Mouse (Mus musculus): ENCODE data around the gene Sgtb. TPM values are rescaled to one million over a fixed set of nuclear protein-coding genes. Genes with fewer than 3 reads are reported as not detected.
A peak's percentile ranks its signal among the peaks of the same experiment; 100 is the strongest.

Gene Sgtb
- polyA plus RNA-seq (2015; fragmentation: Nextera tagmentation; extraction: Ambion mirVana) = 32.5 and 34.0 TPM in 2 replicates

DNA sequence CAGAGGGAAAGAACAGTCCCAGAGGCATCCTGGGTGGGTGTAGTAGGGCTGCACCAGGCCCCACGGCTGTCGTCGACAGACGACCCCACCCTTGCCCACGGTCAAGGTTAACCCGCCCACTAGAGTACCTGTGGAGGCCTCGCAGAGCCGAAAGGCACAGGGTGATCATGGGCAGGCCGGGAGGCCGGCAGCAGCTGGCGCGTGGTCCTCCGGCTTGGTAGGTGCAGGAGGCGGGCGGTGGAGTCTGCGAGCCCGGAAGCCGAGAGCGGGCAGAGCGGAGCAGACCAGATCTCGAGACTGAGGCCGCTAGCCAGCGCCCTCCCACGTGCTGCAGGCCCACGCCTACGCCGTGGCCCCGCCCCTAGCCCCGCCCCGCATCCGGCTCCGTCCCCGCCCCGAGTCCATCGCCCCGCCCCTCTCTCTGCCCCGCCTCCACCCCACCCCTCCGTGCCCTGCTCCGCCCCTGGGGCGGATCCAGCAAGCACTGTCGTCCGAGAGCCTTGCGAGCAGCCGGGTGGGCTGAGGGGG, at the start of gene Sgtb, which contains the start of gene Nln:
Sgtb (plus strand) TSS at position 454 of the 528 bp plus-strand sequence.
Nln (minus strand) TSS at position 327 of the 528 bp plus-strand sequence.
- H3K4me1 ChIP-seq (ENCODE audit: control insufficient read depth, insufficient read depth, low read depth, low read length) = peaks cover 13% of the 10 kb centered on the region
- H3K27me3 ChIP-seq (replicated peaks; ENCODE audit: control insufficient read depth, insufficient read depth, low read length) = no peaks in the 10 kb centered on the region
- WGBS = 0% methylated on average over 18 of the region's 44 CpGs
- peak within 1 kb of the TSS; percentile 86 for H3K27ac ChIP-seq (ENCODE audit: low read depth, low read length)
- H3K4me3 ChIP-seq (ENCODE audit: low read length) = peak within 1 kb of the TSS; percentile 82
- H3K4me2 ChIP-seq (ENCODE audit: low read length) = peak within 1 kb of the TSS; percentile 88
- H3K36me3 ChIP-seq (ENCODE audit: control insufficient read depth, insufficient read depth, low read length) = peaks cover 2% of the 10 kb centered on the region; the same call in 1 of the 2 replicates
- ATAC-seq = peak; percentile 96
- H3K9me3 ChIP-seq (ENCODE audit: control insufficient read depth, low read length) = no peaks in the 10 kb centered on the region
- peak within 1 kb of the TSS; percentile 83 for H3K9ac ChIP-seq (ENCODE audit: low read depth, low read length)

DNA sequence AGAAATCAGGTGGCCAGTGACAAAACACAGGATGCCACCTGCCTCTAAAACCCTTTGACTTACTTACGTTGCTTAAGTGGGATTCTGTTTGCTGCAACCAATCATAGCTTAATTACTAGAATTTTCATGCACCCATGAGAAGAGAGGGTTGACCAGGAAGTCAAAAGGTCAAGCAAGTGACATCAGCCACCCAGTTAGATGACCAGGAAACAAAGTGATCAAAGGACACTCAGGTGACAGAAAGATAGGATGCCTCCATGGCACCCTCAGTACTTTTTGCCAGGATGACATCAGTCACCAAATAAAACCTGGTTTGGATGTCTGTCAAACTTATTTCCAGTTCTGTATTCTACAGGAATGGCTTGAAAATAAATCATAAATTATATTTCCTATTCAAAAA, 49.3 kb upstream of the Sgtb start:
- Histone ChIP-seq H3K4me1 (ENCODE audit: control insufficient read depth, insufficient read depth, low read depth, low read length) (no peaks in the 10 kb centered on the region), H3K4me2 (ENCODE audit: low read length) (no peak overlapping the region), H3K36me3 (ENCODE audit: control insufficient read depth, insufficient read depth, low read length) (peaks cover 22% of the 10 kb centered on the region), H3K9ac (ENCODE audit: low read depth, low read length) (no peak overlapping the region), H3K27ac (ENCODE audit: low read depth, low read length) (no peak overlapping the region), H3K9me3 (ENCODE audit: control insufficient read depth, low read length) (no peaks in the 10 kb centered on the region), H3K27me3 (replicated peaks; ENCODE audit: control insufficient read depth, insufficient read depth, low read length) (no peaks in the 10 kb centered on the region), H3K4me3 (ENCODE audit: low read length) (no peak overlapping the region)
- WGBS = 72% methylated on average over 1 of the region's 1 CpGs
- ATAC-seq = no peak

DNA sequence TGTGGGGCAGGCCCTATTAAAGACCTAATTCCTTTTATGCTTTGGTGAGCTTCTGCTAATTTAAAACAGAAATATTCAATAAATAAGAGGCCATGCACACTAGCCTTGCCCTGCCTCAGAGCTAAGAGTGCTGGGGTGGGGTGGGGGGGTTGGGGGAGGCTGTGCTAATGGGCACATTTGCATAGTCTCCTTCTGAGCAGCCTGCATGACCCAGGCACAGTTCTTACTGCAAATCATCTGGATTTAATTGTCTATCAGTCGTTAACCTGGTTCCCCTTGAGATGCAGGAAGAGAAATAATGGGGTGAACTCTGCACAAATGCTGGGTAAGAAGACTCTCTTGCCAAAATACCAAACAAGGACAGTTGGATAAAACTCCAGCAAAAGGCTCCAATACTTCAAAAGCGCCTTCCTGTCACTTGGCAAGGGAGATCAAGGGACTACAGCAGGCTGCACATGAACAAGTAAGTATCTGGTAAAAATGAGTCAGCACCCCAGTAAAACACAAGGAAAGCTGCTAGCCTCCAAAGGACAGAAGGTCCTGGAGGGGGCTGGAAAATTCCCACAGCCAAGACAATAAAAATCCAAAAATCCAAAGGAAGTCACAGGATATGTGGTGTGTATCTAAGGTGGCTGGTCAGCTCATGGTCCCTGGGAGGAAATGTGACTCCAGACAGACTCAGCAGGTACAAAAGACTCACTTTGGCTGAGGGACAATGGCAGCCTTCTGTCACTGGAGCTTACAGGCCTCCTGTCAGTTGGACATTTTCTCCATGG, 47.4 kb upstream of the Sgtb start:
- H3K9me3 ChIP-seq (ENCODE audit: control insufficient read depth, low read length) = no peaks in the 10 kb centered on the region
- ATAC-seq = no peak
- no peaks in the 10 kb centered on the region for H3K4me1 ChIP-seq (ENCODE audit: control insufficient read depth, insufficient read depth, low read depth, low read length)
- no peak overlapping the region for H3K9ac ChIP-seq (ENCODE audit: low read depth, low read length)
- no peak overlapping the region for H3K4me2 ChIP-seq (ENCODE audit: low read length)
- no peak overlapping the region for H3K27ac ChIP-seq (ENCODE audit: low read depth, low read length)
- H3K36me3 ChIP-seq (ENCODE audit: control insufficient read depth, insufficient read depth, low read length) = peaks cover 19% of the 10 kb centered on the region
- H3K27me3 ChIP-seq (replicated peaks; ENCODE audit: control insufficient read depth, insufficient read depth, low read length) = no peaks in the 10 kb centered on the region
- 64% methylated on average over 2 of the region's 2 CpGs for WGBS
- H3K4me3 ChIP-seq (ENCODE audit: low read length) = no peak overlapping the region

DNA sequence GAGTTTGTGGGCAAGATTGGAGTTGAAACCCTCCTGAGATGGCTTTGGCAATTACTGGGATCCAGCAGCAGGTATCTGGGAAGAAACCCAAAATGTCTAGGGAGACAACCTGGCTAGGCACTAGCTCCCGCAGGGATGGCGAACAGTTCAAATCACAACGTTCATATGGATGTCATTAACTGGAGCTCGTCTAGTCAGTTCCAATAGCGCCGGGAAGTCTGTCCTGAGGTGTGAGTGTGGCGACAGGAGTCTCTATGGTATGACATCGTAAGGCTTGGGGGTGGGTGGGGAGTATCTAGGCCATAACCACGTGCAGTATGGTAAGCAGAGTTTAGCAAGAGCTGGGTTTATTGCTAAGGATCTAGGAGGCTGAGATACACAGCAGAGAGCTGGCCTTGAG, 46.5 kb upstream of the Sgtb start:
- no peak overlapping the region for H3K27ac ChIP-seq (ENCODE audit: low read depth, low read length)
- WGBS = 76% methylated on average over 9 of the region's 9 CpGs
- H3K36me3 ChIP-seq (ENCODE audit: control insufficient read depth, insufficient read depth, low read length) = peaks cover 19% of the 10 kb centered on the region
- H3K4me2 ChIP-seq (ENCODE audit: low read length) = no peak overlapping the region
- H3K4me3 ChIP-seq (ENCODE audit: low read length) = no peak overlapping the region
- no peak overlapping the region for H3K9ac ChIP-seq (ENCODE audit: low read depth, low read length)
- no peaks in the 10 kb centered on the region for H3K9me3 ChIP-seq (ENCODE audit: control insufficient read depth, low read length)
- ATAC-seq = no peak
- H3K4me1 ChIP-seq (ENCODE audit: control insufficient read depth, insufficient read depth, low read depth, low read length) = no peaks in the 10 kb centered on the region
- no peaks in the 10 kb centered on the region for H3K27me3 ChIP-seq (replicated peaks; ENCODE audit: control insufficient read depth, insufficient read depth, low read length)

DNA sequence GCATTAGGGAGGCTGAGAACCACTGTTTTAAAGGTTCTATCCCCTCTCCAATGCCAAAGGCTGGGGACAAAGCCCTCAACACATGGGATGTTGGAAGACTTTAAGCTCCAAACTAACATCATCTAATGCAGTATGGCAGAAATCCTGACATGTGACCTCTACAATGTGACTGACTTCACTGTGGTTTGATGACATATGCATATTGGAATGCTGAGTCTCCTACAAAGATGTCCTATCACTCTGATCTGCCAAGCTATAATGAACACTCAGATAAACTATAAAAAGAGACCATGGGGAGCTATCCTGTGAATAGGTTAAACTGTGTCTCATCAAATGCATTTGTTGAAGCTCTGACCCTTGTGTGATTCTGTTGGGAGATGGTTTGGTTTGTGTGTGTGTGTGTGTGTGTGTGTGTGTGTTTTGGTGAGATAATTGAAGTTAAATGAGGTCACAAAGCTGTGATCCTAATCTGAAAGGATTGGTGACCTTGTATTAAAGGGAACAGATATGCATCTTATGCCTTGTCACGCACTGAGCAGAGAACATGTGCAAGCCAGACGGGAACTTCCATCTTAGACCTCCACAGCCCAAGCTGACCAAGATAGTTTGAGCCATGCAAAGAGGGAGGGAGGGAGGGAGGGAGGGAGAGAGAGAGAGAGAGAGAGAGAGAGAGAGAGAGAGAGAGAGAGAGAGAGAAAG, 43.7 kb upstream of the Sgtb start:
- Histone ChIP-seq H3K4me3 (ENCODE audit: low read length) (no peak overlapping the region), H3K4me1 (ENCODE audit: control insufficient read depth, insufficient read depth, low read depth, low read length) (no peaks in the 10 kb centered on the region), H3K9me3 (ENCODE audit: control insufficient read depth, low read length) (no peaks in the 10 kb centered on the region), H3K4me2 (ENCODE audit: low read length) (no peak overlapping the region), H3K27me3 (replicated peaks; ENCODE audit: control insufficient read depth, insufficient read depth, low read length) (no peaks in the 10 kb centered on the region), H3K36me3 (ENCODE audit: control insufficient read depth, insufficient read depth, low read length) (peaks cover 19% of the 10 kb centered on the region), H3K27ac (ENCODE audit: low read depth, low read length) (no peak overlapping the region), H3K9ac (ENCODE audit: low read depth, low read length) (no peak overlapping the region)
- 73% methylated on average over 2 of the region's 2 CpGs for WGBS
- no peak for ATAC-seq

DNA sequence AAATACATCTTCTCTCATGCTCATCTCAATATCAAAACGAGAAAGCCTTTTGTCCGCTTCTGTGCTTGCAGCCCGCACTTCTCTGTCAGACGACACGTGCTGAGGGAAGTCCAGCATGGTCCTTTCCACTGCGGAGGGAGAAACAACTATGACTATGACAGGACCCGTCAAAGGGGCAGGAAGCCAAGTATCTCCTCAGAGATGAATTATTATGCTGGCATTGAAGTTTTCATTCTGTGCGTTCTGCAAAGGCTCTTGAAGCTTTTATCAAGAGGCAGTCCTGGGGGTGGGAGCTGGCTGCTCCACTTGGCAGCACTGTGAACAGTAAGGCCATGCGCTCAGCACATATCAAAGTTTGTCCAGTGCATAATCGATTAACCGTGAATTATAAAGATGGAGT, 40.3 kb upstream of the Sgtb start:
- Histone ChIP-seq H3K4me3 (ENCODE audit: low read length) (no peak overlapping the region), H3K9me3 (ENCODE audit: control insufficient read depth, low read length) (no peaks in the 10 kb centered on the region), H3K27me3 (replicated peaks; ENCODE audit: control insufficient read depth, insufficient read depth, low read length) (no peaks in the 10 kb centered on the region), H3K4me2 (ENCODE audit: low read length) (no peak overlapping the region), H3K9ac (ENCODE audit: low read depth, low read length) (no peak overlapping the region), H3K36me3 (ENCODE audit: control insufficient read depth, insufficient read depth, low read length) (peaks cover 18% of the 10 kb centered on the region), H3K27ac (ENCODE audit: low read depth, low read length) (no peak overlapping the region), H3K4me1 (ENCODE audit: control insufficient read depth, insufficient read depth, low read depth, low read length) (no peaks in the 10 kb centered on the region)
- no peak for ATAC-seq
- WGBS = 82% methylated on average over 11 of the region's 11 CpGs

DNA sequence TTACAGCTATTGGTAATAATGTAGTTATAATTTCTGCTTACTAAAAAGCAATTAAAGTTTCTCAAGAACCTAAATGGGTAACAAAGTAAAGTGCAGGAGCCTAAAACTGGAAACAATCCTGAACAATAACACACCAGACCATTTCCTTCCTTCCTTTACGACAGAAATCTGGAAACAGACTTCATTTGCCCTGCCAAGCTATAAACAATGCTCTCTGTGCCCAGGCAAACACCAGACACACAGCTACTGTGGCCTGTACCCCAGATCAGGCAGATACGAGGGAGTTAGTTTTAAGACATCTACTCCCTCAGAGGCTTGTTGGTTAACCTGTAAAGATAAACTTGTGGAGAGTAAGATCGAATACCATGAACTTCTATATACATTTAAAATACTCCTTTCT, 38.8 kb upstream of the Sgtb start:
- Histone ChIP-seq H3K4me1 (ENCODE audit: control insufficient read depth, insufficient read depth, low read depth, low read length) (no peaks in the 10 kb centered on the region), H3K9me3 (ENCODE audit: control insufficient read depth, low read length) (no peaks in the 10 kb centered on the region), H3K36me3 (ENCODE audit: control insufficient read depth, insufficient read depth, low read length) (peaks cover 18% of the 10 kb centered on the region), H3K27ac (ENCODE audit: low read depth, low read length) (no peak overlapping the region), H3K4me3 (ENCODE audit: low read length) (no peak overlapping the region), H3K4me2 (ENCODE audit: low read length) (no peak overlapping the region), H3K9ac (ENCODE audit: low read depth, low read length) (no peak overlapping the region), H3K27me3 (replicated peaks; ENCODE audit: control insufficient read depth, insufficient read depth, low read length) (no peaks in the 10 kb centered on the region)
- 76% methylated on average over 3 of the region's 3 CpGs for WGBS
- no peak for ATAC-seq

DNA sequence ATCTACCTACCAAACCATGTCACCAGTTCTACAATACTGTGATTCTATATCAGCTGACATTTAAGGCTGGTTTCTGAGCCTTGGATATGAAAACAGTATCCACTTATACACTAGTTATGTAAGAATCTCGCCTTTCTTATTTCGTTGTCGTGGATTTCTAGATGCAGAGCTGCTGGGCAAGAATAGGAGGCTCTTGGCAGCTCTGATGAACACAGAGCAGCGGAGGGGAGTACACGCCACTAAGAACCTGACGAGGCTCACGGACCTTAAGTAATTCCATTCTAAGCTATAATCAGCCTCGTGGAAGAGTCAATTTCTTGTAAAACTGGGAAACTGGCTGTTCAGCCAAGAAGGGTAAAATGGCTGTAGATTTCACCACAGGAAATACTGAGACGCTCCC, 37.2 kb upstream of the Sgtb start:
- ATAC-seq = no peak

DNA sequence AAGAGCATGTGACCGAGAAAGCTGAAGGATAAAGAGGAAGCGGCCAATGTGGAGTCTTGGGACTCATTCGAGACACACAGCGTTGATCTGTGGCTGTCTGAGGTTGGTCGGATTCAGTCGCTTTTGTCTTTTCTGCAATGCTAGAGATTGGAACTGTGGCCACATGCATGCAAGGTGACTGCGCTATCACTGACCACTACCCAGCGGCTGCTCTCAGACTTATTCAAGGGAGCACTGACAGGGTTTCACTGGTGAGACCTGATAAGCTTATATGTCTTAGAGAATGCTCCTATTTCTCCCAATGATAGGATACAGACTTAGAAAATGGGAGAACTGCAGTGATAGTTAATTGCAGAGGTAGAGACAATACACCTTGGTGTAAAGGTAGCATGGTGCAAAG, 35.3 kb upstream of the Sgtb start:
- Histone ChIP-seq H3K4me2 (ENCODE audit: low read length) (no peak overlapping the region), H3K27me3 (replicated peaks; ENCODE audit: control insufficient read depth, insufficient read depth, low read length) (no peaks in the 10 kb centered on the region), H3K36me3 (ENCODE audit: control insufficient read depth, insufficient read depth, low read length) (peaks cover 8% of the 10 kb centered on the region), H3K9ac (ENCODE audit: low read depth, low read length) (no peak overlapping the region), H3K4me3 (ENCODE audit: low read length) (no peak overlapping the region), H3K4me1 (ENCODE audit: control insufficient read depth, insufficient read depth, low read depth, low read length) (no peaks in the 10 kb centered on the region), H3K9me3 (ENCODE audit: control insufficient read depth, low read length) (no peaks in the 10 kb centered on the region), H3K27ac (ENCODE audit: low read depth, low read length) (no peak overlapping the region)
- 94% methylated on average over 8 of the region's 8 CpGs for WGBS
- no peak for ATAC-seq

More for the DNA sequence above, 37.2 kb upstream of the Sgtb start:
- H3K9ac ChIP-seq (ENCODE audit: low read depth, low read length) = no peak overlapping the region
- no peaks in the 10 kb centered on the region for H3K9me3 ChIP-seq (ENCODE audit: control insufficient read depth, low read length)
- H3K36me3 ChIP-seq (ENCODE audit: control insufficient read depth, insufficient read depth, low read length) = peaks cover 18% of the 10 kb centered on the region
- H3K27ac ChIP-seq (ENCODE audit: low read depth, low read length) = no peak overlapping the region
- H3K27me3 ChIP-seq (replicated peaks; ENCODE audit: control insufficient read depth, insufficient read depth, low read length) = no peaks in the 10 kb centered on the region
- no peaks in the 10 kb centered on the region for H3K4me1 ChIP-seq (ENCODE audit: control insufficient read depth, insufficient read depth, low read depth, low read length)
- no peak overlapping the region for H3K4me2 ChIP-seq (ENCODE audit: low read length)
- no peak overlapping the region for H3K4me3 ChIP-seq (ENCODE audit: low read length)
- WGBS = 90% methylated on average over 9 of the region's 9 CpGs
